Mouse (Mus musculus) limb, embryonic 15.5 days (tissue): ENCODE data around the gene Fam169b. TPM values are rescaled to one million over a fixed set of nuclear protein-coding genes. Genes with fewer than 3 reads are reported as not detected.

ENCODE experiments used
- ATAC-seq: fragments of 200-750 bp; cut with Nextera tagmentation; 2 replicates; pipeline ENCODE4 v1.8.0; 2017; ENCODE audit warnings: low read depth, moderate TSS enrichment; ENCODE audit not compliant: insufficient number of reproducible peaks, low FRiP score, low TSS enrichment
- H3K27ac ChIP-seq: fragments of 300-500 bp; sonication (generic); 2 replicates; pipeline ENCODE4 v1.5.1; 2015; ENCODE audit warnings: moderate library complexity, mild to moderate bottlenecking, inconsistent platforms
- H3K27me3 ChIP-seq: fragments of 300-500 bp; sonication (generic); 2 replicates; pipeline ENCODE4 v1.6.1; 2015; ENCODE audit warnings: inconsistent platforms
- H3K36me3 ChIP-seq: fragments of 300-500 bp; sonication (generic); 2 replicates; pipeline ENCODE4 v1.6.1; 2015; ENCODE audit warnings: inconsistent platforms
- H3K4me1 ChIP-seq: fragments of 300-500 bp; sonication (generic); 2 replicates; pipeline ENCODE4 v1.6.1; 2015; ENCODE audit warnings: inconsistent platforms
- H3K4me2 ChIP-seq: fragments of 300-500 bp; sonication (generic); 2 replicates; pipeline ENCODE4 v1.6.1; 2015; ENCODE audit warnings: mild to moderate bottlenecking, inconsistent platforms
- H3K4me3 ChIP-seq: fragments of 300-500 bp; sonication (generic); 2 replicates; pipeline ENCODE4 v1.5.1; 2015; ENCODE audit warnings: mild to moderate bottlenecking, inconsistent platforms
- H3K9ac ChIP-seq: fragments of 300-500 bp; sonication (generic); 2 replicates; pipeline ENCODE4 v1.6.1; 2015; ENCODE audit warnings: inconsistent platforms
- H3K9me3 ChIP-seq: fragments of 300-500 bp; sonication (generic); 2 replicates; pipeline ENCODE4 v1.6.1; 2016; ENCODE audit warnings: inconsistent platforms
- WGBS: fragments of 180-500 bp; shearing (Covaris S2); methylation state at CpG from one replicate; pipeline ENCODE4 v1.1.7; 2015; 5-methylcytosine and 5-hydroxymethylcytosine counted together
- polyA plus RNA-seq: library from polyadenylated mRNA; unstranded; fragments of >200 nt; fragmentation: Nextera tagmentation; extraction: Ambion mirVana; gene quantifications from 2 replicates; pipeline ENCODE4 v1.2.1, GENCODE M21; 2015

The Fam169b gene
- polyA plus RNA-seq, 1 experiment from 2014 or later: 0.96 TPM

- H3K9ac ChIP-seq: no peak overlapping the region
- H3K9me3 ChIP-seq: no peaks in the 10 kb centered on the region
- no peaks in the 10 kb centered on the region for H3K36me3 ChIP-seq
- H3K27me3 ChIP-seq: no peaks in the 10 kb centered on the region
- 32% methylated on average over 4 of the region's 4 CpGs for WGBS
- no peak overlapping the region for H3K27ac ChIP-seq
- no peak overlapping the region for H3K4me3 ChIP-seq
- no peaks in the 10 kb centered on the region for H3K4me1 ChIP-seq
- no peak for ATAC-seq
- no peak overlapping the region for H3K4me2 ChIP-seq
Observed at GRCm38 (mm10) chr7:68245681-68246080, 28.0 kb upstream of the Fam169b start.

- H3K4me3 ChIP-seq: no peak overlapping the region
- no peak for ATAC-seq
- H3K9me3 ChIP-seq: no peaks in the 10 kb centered on the region
- H3K4me1 ChIP-seq: no peaks in the 10 kb centered on the region
- H3K36me3 ChIP-seq: no peaks in the 10 kb centered on the region
- WGBS: 42% methylated on average over 8 of the region's 8 CpGs
- H3K4me2 ChIP-seq: no peak overlapping the region
- no peak overlapping the region for H3K9ac ChIP-seq
- H3K27ac ChIP-seq: no peak overlapping the region
- H3K27me3 ChIP-seq: no peaks in the 10 kb centered on the region
Observed at GRCm38 (mm10) chr7:68246249-68246648, 27.4 kb upstream of the Fam169b start.

DNA sequence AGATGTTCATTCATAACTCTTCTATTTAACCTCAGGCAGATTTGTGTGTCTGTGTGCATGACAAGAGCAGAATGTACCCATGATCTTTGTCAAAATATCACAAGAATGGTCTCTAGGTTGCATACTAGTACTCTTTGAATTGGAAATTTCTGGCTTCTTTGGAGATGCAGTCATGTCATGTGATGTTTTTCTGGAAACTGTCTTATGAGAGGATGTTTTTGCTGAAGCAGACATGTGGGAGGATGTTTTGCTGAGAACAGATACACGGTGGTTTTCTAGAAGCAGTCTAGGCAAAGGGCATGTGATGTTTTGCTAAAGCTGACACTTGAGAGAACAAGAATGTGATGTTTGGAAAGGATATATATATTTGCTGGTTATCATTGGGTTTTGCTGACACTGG, 23.2 kb upstream of the Fam169b start:
- 79% methylated on average over 1 of the region's 1 CpGs for WGBS
- Histone ChIP-seq H3K4me1 (no peaks in the 10 kb centered on the region), H3K27ac (no peak overlapping the region), H3K9me3 (no peaks in the 10 kb centered on the region), H3K36me3 (no peaks in the 10 kb centered on the region), H3K4me2 (no peak overlapping the region), H3K27me3 (no peaks in the 10 kb centered on the region), H3K4me3 (no peak overlapping the region), H3K9ac (no peak overlapping the region)
- no peak for ATAC-seq

GRCm38 (mm10) chr7:68250902-68251301, 22.7 kb upstream of the Fam169b start:
- no peak overlapping the region for H3K4me2 ChIP-seq
- H3K27ac ChIP-seq: no peak overlapping the region
- ATAC-seq: no peak
- no peak overlapping the region for H3K4me3 ChIP-seq
- no peaks in the 10 kb centered on the region for H3K36me3 ChIP-seq
- H3K9ac ChIP-seq: no peak overlapping the region
- no peaks in the 10 kb centered on the region for H3K4me1 ChIP-seq
- H3K9me3 ChIP-seq: no peaks in the 10 kb centered on the region
- no peaks in the 10 kb centered on the region for H3K27me3 ChIP-seq
- WGBS: 91% methylated on average over 3 of the region's 3 CpGs

DNA sequence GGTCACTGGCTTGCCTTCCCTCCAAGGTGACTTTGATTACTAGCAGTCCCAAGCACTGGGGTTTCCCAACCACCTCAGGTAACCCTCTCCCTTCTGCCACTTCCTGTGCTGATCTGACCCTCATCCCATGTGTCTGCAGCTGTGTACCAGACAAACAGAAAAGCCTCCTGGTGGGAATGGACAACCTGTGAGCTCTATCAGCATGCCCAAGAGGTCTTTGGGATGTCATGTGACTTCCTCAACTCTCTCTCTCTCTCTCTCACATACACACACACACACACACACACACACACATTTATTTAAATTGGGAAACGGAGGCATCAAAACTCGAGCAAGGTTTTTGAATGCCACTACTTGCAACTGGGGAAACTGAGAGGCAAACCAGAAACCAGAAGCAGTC, 15.9 kb upstream of the Fam169b start:
- H3K27ac ChIP-seq: no peak overlapping the region
- peaks cover 10% of the 10 kb centered on the region for H3K4me1 ChIP-seq
- no peaks in the 10 kb centered on the region for H3K9me3 ChIP-seq
- no peak overlapping the region for H3K4me3 ChIP-seq
- WGBS: 52% methylated on average over 2 of the region's 2 CpGs
- H3K27me3 ChIP-seq: no peaks in the 10 kb centered on the region
- no peaks in the 10 kb centered on the region for H3K36me3 ChIP-seq
- no peak for ATAC-seq
- no peak overlapping the region for H3K4me2 ChIP-seq
- no peak overlapping the region for H3K9ac ChIP-seq

GRCm38 (mm10) chr7:68258326-68259150, 15.1 kb upstream of the Fam169b start:
- no peak for ATAC-seq
- H3K4me3 ChIP-seq: no peak overlapping the region
- no peak overlapping the region for H3K4me2 ChIP-seq
- peaks cover 16% of the 10 kb centered on the region for H3K4me1 ChIP-seq
- no peak overlapping the region for H3K9ac ChIP-seq
- H3K27ac ChIP-seq: peak overlapping the region; percentile 5; the same call in 1 of the 2 replicates
- no peaks in the 10 kb centered on the region for H3K27me3 ChIP-seq
- 75% methylated on average over 17 of the region's 17 CpGs for WGBS
- H3K9me3 ChIP-seq: no peaks in the 10 kb centered on the region
- no peaks in the 10 kb centered on the region for H3K36me3 ChIP-seq

GRCm38 (mm10) chr7:68259523-68260081, 14.0 kb upstream of the Fam169b start:
- H3K4me2 ChIP-seq: no peak overlapping the region
- H3K4me1 ChIP-seq: peaks cover 26% of the 10 kb centered on the region
- no peaks in the 10 kb centered on the region for H3K9me3 ChIP-seq
- H3K9ac ChIP-seq: no peak overlapping the region
- no peak overlapping the region for H3K4me3 ChIP-seq
- H3K27ac ChIP-seq: no peak overlapping the region
- peaks cover 2% of the 10 kb centered on the region; the same call in 1 of the 2 replicates for H3K27me3 ChIP-seq
- no peak for ATAC-seq
- 51% methylated on average over 6 of the region's 6 CpGs for WGBS
- H3K36me3 ChIP-seq: no peaks in the 10 kb centered on the region

GRCm38 (mm10) chr7:68262612-68263200, 10.9 kb upstream of the Fam169b start:
- H3K9me3 ChIP-seq: no peaks in the 10 kb centered on the region
- no peak overlapping the region for H3K9ac ChIP-seq
- WGBS: 18% methylated on average over 8 of the region's 8 CpGs
- ATAC-seq: no peak
- H3K27me3 ChIP-seq: peaks cover 8% of the 10 kb centered on the region; the same call in 1 of the 2 replicates
- no peak overlapping the region for H3K4me3 ChIP-seq
- H3K27ac ChIP-seq: no peak overlapping the region; the same call in 1 of the 2 replicates
- no peak overlapping the region for H3K4me2 ChIP-seq
- no peaks in the 10 kb centered on the region for H3K36me3 ChIP-seq
- H3K4me1 ChIP-seq: peaks cover 45% of the 10 kb centered on the region

- WGBS: 41% methylated on average over 8 of the region's 8 CpGs
- no peaks in the 10 kb centered on the region for H3K9me3 ChIP-seq
- peaks cover 40% of the 10 kb centered on the region for H3K4me1 ChIP-seq
- H3K36me3 ChIP-seq: no peaks in the 10 kb centered on the region
- H3K4me3 ChIP-seq: peak overlapping the region; percentile 30
- peak overlapping the region; percentile 59 for H3K4me2 ChIP-seq
- H3K27ac ChIP-seq: peak overlapping the region; percentile 66
- peaks cover 8% of the 10 kb centered on the region; the same call in 1 of the 2 replicates for H3K27me3 ChIP-seq
- no peak overlapping the region for H3K9ac ChIP-seq
- 0 out of 2 replicates have a peak, but pooled peaks have one; percentile 50 for ATAC-seq
Observed at GRCm38 (mm10) chr7:68263346-68264027, 10.2 kb upstream of the Fam169b start.

DNA sequence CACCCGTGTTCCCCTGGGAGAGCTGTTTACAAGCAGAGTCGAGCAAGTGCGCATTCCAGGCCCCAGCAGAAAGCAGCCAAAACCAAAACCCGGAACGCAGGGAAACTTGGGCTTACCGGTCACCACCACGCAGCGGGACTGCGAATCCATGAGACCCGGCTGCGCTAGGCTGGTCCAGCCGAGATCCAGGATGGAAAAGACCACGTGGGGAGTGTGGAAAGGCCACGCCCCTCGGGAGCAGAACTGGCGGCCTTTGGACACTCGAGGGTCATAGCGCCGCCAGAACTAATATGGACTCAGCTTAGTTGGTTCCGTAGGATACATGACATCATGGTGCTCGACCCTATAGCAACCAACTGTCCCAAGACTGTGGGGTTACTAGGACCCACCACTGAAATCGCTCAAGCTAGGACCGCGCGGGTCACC, 9.6 kb upstream of the Fam169b start, which contains the start of gene Pgpep1l:
Gene Pgpep1l (minus strand): TSS at position 206 of the 426 bp plus-strand sequence.
- Histone ChIP-seq H3K9me3 (no peaks in the 10 kb centered on the region), H3K9ac (no peak within 1 kb of the TSS), H3K4me3 (peak within 1 kb of the TSS; percentile 30), H3K27me3 (peaks cover 8% of the 10 kb centered on the region; the same call in 1 of the 2 replicates), H3K36me3 (no peaks in the 10 kb centered on the region), H3K4me1 (peaks cover 36% of the 10 kb centered on the region), H3K27ac (peak within 1 kb of the TSS; percentile 66), H3K4me2 (peak within 1 kb of the TSS; percentile 59)
- WGBS: 3% methylated on average over 25 of the region's 25 CpGs
- ATAC-seq: 0 out of 2 replicates have a peak, but pooled peaks have one; percentile 66

DNA sequence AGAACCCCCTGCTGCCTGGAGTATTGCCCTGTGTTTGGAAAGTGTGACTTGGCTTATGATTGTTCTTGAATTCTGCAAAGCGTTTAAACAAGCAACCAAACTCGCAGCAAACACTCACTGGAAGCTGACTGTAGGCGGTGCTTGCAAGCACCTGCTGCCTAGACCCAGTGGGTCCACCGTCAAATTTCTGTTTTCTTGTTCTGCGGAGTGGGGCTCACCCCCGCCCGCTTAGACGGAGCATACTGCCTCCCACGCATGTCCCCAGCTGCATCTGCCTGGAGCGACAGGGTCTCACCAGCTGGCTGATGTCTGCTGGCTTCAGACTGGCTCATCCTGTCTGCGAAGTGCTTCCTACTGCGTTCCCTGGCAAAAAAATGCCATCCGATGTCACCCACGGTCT, 9.1 kb upstream of the Fam169b start:
- H3K4me1 ChIP-seq: peaks cover 36% of the 10 kb centered on the region
- H3K9ac ChIP-seq: no peak overlapping the region
- peak overlapping the region; percentile 66 for H3K27ac ChIP-seq
- no peaks in the 10 kb centered on the region for H3K9me3 ChIP-seq
- no peak for ATAC-seq
- H3K27me3 ChIP-seq: peaks cover 8% of the 10 kb centered on the region; the same call in 1 of the 2 replicates
- H3K36me3 ChIP-seq: no peaks in the 10 kb centered on the region
- no peak overlapping the region for H3K4me3 ChIP-seq
- WGBS: 8% methylated on average over 14 of the region's 14 CpGs
- H3K4me2 ChIP-seq: peak overlapping the region; percentile 59
